Mouse (Mus musculus) cortical plate, adult 2 months (tissue): ENCODE data around the gene Supt5. TPM values are rescaled to one million over a fixed set of nuclear protein-coding genes. Genes with fewer than 3 reads are reported as not detected.

Source experiments
- H3K27ac ChIP-seq: fragments of 200-500 bp; 2 replicates; pipeline ENCODE4 v1.5.1; 2012; ENCODE audit warnings: low read length, control low read depth, inconsistent platforms; ENCODE audit not compliant: insufficient read depth
- H3K4me1 ChIP-seq: fragments of 200-500 bp; 2 replicates; pipeline ENCODE4 v1.6.1; 2011; ENCODE audit warnings: low read length; ENCODE audit not compliant: control insufficient read depth, insufficient read depth
- H3K4me3 ChIP-seq: fragments of 200-500 bp; 2 replicates; pipeline ENCODE4 v1.5.1; 2011; ENCODE audit warnings: mild to moderate bottlenecking, low read length, control low read depth; ENCODE audit not compliant: insufficient read depth
- CTCF ChIP-seq: fragments of 200-500 bp; IDR thresholded peaks from 2 replicates; pipeline ENCODE4 v1.5.1; 2011; ENCODE audit warnings: mild to moderate bottlenecking, control low read depth, low read length; ENCODE audit not compliant: insufficient read depth; ENCODE audit errors: extremely low read depth
- POLR2A ChIP-seq: fragments of 200-500 bp; IDR thresholded peaks from 2 replicates; pipeline ENCODE4 v1.6.1; 2011; ENCODE audit warnings: mild to moderate bottlenecking, low read length, control low read depth; ENCODE audit not compliant: insufficient read depth; ENCODE audit errors: extremely low read depth
- polyA plus RNA-seq: library from polyadenylated mRNA; depleted of rRNA; stranded (reverse); fragments of >200 nt; gene quantifications from 2 replicates; pipeline ENCODE4 v1.2.3, GENCODE M21; 2012

The Supt5 gene
- polyA plus RNA-seq, 1 experiment: 112 TPM

- Histone ChIP-seq H3K27ac (no peak overlapping the region), H3K4me3 (no peak overlapping the region), H3K4me1 (no peaks in the 10 kb centered on the region)
- TF ChIP-seq CTCF (no peak), POLR2A (no peak)
Measured at GRCm38 (mm10) chr7:28368276-28368920, 29.9 kb upstream of the Supt5 start.

GRCm38 (mm10) chr7:28367663-28368275, 29.2 kb upstream of the Supt5 start:
- Histone ChIP-seq H3K4me3 (no peak overlapping the region), H3K27ac (no peak overlapping the region), H3K4me1 (no peaks in the 10 kb centered on the region)
- TF ChIP-seq CTCF (no peak), POLR2A (no peak)

GRCm38 (mm10) chr7:28362441-28363060, 24.0 kb upstream of the Supt5 start:
- H3K27ac ChIP-seq: no peak overlapping the region
- no peaks in the 10 kb centered on the region for H3K4me1 ChIP-seq
- no peak for TF ChIP-seq CTCF
- no peak for TF ChIP-seq POLR2A
- H3K4me3 ChIP-seq: no peak overlapping the region

- Histone ChIP-seq H3K27ac (no peak overlapping the region), H3K4me3 (no peak overlapping the region), H3K4me1 (no peaks in the 10 kb centered on the region)
- no peak for TF ChIP-seq CTCF
- no peak for TF ChIP-seq POLR2A
Measured at GRCm38 (mm10) chr7:28361647-28362341, 23.2 kb upstream of the Supt5 start.

GRCm38 (mm10) chr7:28360291-28360690, 21.7 kb upstream of the Supt5 start:
- no peak overlapping the region for H3K4me3 ChIP-seq
- no peaks in the 10 kb centered on the region for H3K4me1 ChIP-seq
- no peak for TF ChIP-seq CTCF
- TF ChIP-seq POLR2A: no peak
- no peak overlapping the region for H3K27ac ChIP-seq

- no peaks in the 10 kb centered on the region for H3K4me1 ChIP-seq
- no peak overlapping the region for H3K27ac ChIP-seq
- TF ChIP-seq CTCF (no peak), POLR2A (no peak)
- H3K4me3 ChIP-seq: no peak overlapping the region
Measured at GRCm38 (mm10) chr7:28359854-28360253, 21.3 kb upstream of the Supt5 start.

GRCm38 (mm10) chr7:28358431-28358830, 19.9 kb upstream of the Supt5 start:
- Histone ChIP-seq H3K4me1 (no peaks in the 10 kb centered on the region), H3K27ac (no peak overlapping the region), H3K4me3 (no peak overlapping the region)
- TF ChIP-seq CTCF (no peak), POLR2A (no peak)

GRCm38 (mm10) chr7:28357984-28358383, 19.4 kb upstream of the Supt5 start:
- no peak overlapping the region for H3K4me3 ChIP-seq
- TF ChIP-seq CTCF: no peak
- TF ChIP-seq POLR2A: no peak
- no peak overlapping the region for H3K27ac ChIP-seq
- no peaks in the 10 kb centered on the region for H3K4me1 ChIP-seq

- no peaks in the 10 kb centered on the region for H3K4me1 ChIP-seq
- no peak overlapping the region for H3K4me3 ChIP-seq
- H3K27ac ChIP-seq: no peak overlapping the region
- TF ChIP-seq POLR2A (no peak), CTCF (no peak)
Measured at GRCm38 (mm10) chr7:28356981-28357380, 18.4 kb upstream of the Supt5 start.

GRCm38 (mm10) chr7:28355221-28355620, 16.7 kb upstream of the Supt5 start:
- H3K4me1 ChIP-seq: no peaks in the 10 kb centered on the region
- H3K27ac ChIP-seq: no peak overlapping the region
- TF ChIP-seq CTCF: no peak
- TF ChIP-seq POLR2A: no peak
- H3K4me3 ChIP-seq: no peak overlapping the region
